Mouse (Mus musculus): ENCODE measurements around the gene Dio2.

Gene Dio2

GRCm38 (mm10) chr12:90738388-90739223, at the start of gene Dio2:
TSS of gene Dio2 (minus strand) at chr12:90738438.
- DNase-seq (ENCODE audit: low read depth, low spot score), result no peak

- no peak for DNase-seq (ENCODE audit: low read depth, low spot score)
Observed at GRCm38 (mm10) chr12:90781438-90781837, 43.2 kb upstream of the Dio2 start.

- DNase-seq (ENCODE audit: low read depth, low spot score), result no peak
Observed at GRCm38 (mm10) chr12:90744752-90745151, 6.5 kb upstream of the Dio2 start.

GRCm38 (mm10) chr12:90743633-90744032, 5.4 kb upstream of the Dio2 start:
- no peak for DNase-seq (ENCODE audit: low read depth, low spot score)

GRCm38 (mm10) chr12:90740468-90740867, 2.2 kb upstream of the Dio2 start:
- DNase-seq (ENCODE audit: low read depth, low spot score), result no peak

- DNase-seq (ENCODE audit: low read depth, low spot score), result no peak
Observed at GRCm38 (mm10) chr12:90737932-90738331, 306 bp downstream of the Dio2 start.

GRCm38 (mm10) chr12:90735447-90735846, 2.8 kb downstream of the Dio2 start:
- no peak for DNase-seq (ENCODE audit: low read depth, low spot score)

GRCm38 (mm10) chr12:90734503-90734902, 3.7 kb downstream of the Dio2 start:
- no peak for DNase-seq (ENCODE audit: low read depth, low spot score)

GRCm38 (mm10) chr12:90733721-90734120, 4.5 kb downstream of the Dio2 start:
- DNase-seq (ENCODE audit: low read depth, low spot score), result no peak

- no peak for DNase-seq (ENCODE audit: low read depth, low spot score)
Observed at GRCm38 (mm10) chr12:90729648-90730047, 8.6 kb downstream of the Dio2 start.

GRCm38 (mm10) chr12:90725107-90725506, 13.1 kb downstream of the Dio2 start:
- DNase-seq (ENCODE audit: low read depth, low spot score), result no peak

GRCm38 (mm10) chr12:90724644-90725043, 13.6 kb downstream of the Dio2 start:
- no peak for DNase-seq (ENCODE audit: low read depth, low spot score)

- DNase-seq (ENCODE audit: low read depth, low spot score), result no peak
Observed at GRCm38 (mm10) chr12:90694135-90694534, 44.1 kb downstream of the Dio2 start.

Data from c-Kit-negative CD71-positive TER-119-positive erythroid progenitor cells, embryonic 14.5 days (primary cell).